27 mouse cellular contexts compared by ENCODE assay signal in the genomic region with DNA sequence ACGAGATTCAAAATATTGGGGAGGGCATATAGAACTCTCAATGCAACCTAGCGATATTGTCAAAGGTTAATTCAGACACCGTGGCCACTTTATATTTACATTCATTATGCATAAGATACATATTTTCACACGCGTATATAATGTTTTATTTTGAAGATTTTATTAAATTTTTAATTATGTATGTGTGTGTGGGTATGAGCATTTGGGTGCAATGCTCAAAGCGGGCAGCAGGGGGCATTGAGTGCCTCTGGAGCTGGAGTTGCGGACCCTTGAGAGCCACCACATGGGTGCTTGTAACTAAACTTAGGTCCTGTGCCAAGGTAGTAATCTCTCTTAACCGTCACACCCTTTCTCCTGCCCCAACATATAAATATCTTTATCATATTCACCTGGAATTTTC. TPM values are rescaled to one million over a fixed set of nuclear protein-coding genes. Genes with fewer than 3 reads are reported as not detected.
DNase-seq lines count a peak whose midpoint lies in the region; ATAC-seq and TF ChIP-seq lines count a peak whose summit lies in the region.
"Had no signal": no experiment of that assay in that cellular context is flagged by ENCODE, and none has a peak within 500 bp of the region (broad histone marks: within the 10 kb centered on the region; RNA-seq: fewer than 3 reads in every experiment).

No protein-coding gene starts in this region.

- no peak for TF ChIP-seq POLR2A in liver, adult 2 months (IDR thresholded peaks at IDR 0.05; ENCODE audit: extremely low read depth, insufficient read depth, low read length)
- no peak for TF ChIP-seq POLR2A in ES-Bruce4 (IDR thresholded peaks at IDR 0.05; ENCODE audit: insufficient read depth, low read length)

- no peak for DNase-seq in liver, adult 2 months (ENCODE audit: extremely low read depth, low read depth, low spot score)
- no peak for DNase-seq in liver, postnatal 0 days
- DNase-seq in R1 (ENCODE audit: low read depth, low spot score), result peak; percentile 44
- DNase-seq in retina, postnatal 1 day, result no peak
- no peak for DNase-seq in yolk sac, embryonic 10.5 days (ENCODE audit: low spot score)
- DNase-seq: adrenal gland, postnatal 25 days; cerebellum, adult 2 months; cerebellum, postnatal 36 days; gastrocnemius, postnatal 36 days; heart, adult 18-20 months; heart, postnatal 10 days; layer of hippocampus, postnatal 36 days; liver; lung, adult 18-20 months; lung, postnatal 4 days; right cerebral cortex, adult 18-20 months had no signal

- H3K27ac ChIP-seq in intestine, postnatal 0 days (ENCODE audit: low read depth, low read length), result no peak overlapping the region
- H3K27ac ChIP-seq in intestine, embryonic 15.5 days, result no peak overlapping the region
- no peak overlapping the region for H3K27ac ChIP-seq in liver, adult 2 months (replicated peaks; ENCODE audit: insufficient read depth, low read depth, low read length)
- no peak overlapping the region for H3K27ac ChIP-seq in liver, postnatal 0 days (ENCODE audit: low read depth)
- no peak overlapping the region for H3K27ac ChIP-seq in ES-Bruce4 (ENCODE audit: insufficient read depth, low read length)
- H3K27ac ChIP-seq: forebrain, embryonic 13.5 days; heart, embryonic 13.5 days; hindbrain, embryonic 14.5 days; midbrain, embryonic 13.5 days had no signal

- H3K27me3 ChIP-seq in intestine, postnatal 0 days (replicated peaks; ENCODE audit: control insufficient read depth, insufficient read depth, low read length), result no peaks in the 10 kb centered on the region
- no peaks in the 10 kb centered on the region for H3K27me3 ChIP-seq in intestine, embryonic 15.5 days (replicated peaks)
- H3K27me3 ChIP-seq in liver, adult 2 months (ENCODE audit: control insufficient read depth, insufficient read depth, low read length), result no peaks in the 10 kb centered on the region
- H3K27me3 ChIP-seq in liver, postnatal 0 days (ENCODE audit: insufficient read depth, low read length), result no peaks in the 10 kb centered on the region
- H3K27me3 ChIP-seq in ES-Bruce4 (ENCODE audit: control insufficient read depth, insufficient read depth, low read length, poor library complexity, severe bottlenecking), result no peaks in the 10 kb centered on the region
- H3K27me3 ChIP-seq: forebrain, embryonic 13.5 days; heart, embryonic 13.5 days; megakaryocyte, embryonic 14.5 days; midbrain, embryonic 13.5 days; Patski had no signal

- no peaks in the 10 kb centered on the region for H3K9me3 ChIP-seq in intestine, postnatal 0 days (ENCODE audit: control insufficient read depth)
- no peaks in the 10 kb centered on the region for H3K9me3 ChIP-seq in intestine, embryonic 15.5 days
- peaks cover 10% of the 10 kb centered on the region; the same call in 1 of the 2 replicates for H3K9me3 ChIP-seq in liver, postnatal 0 days (ENCODE audit: low read length)
- peaks cover 21% of the 10 kb centered on the region for H3K9me3 ChIP-seq in ES-Bruce4 (replicated peaks; ENCODE audit: control insufficient read depth, insufficient read depth, low read length, poor library complexity, severe bottlenecking)

- no peaks in the 10 kb centered on the region for H3K4me1 ChIP-seq in intestine, postnatal 0 days (replicated peaks; ENCODE audit: control insufficient read depth, insufficient read depth, low read length)
- H3K4me1 ChIP-seq in intestine, embryonic 15.5 days (replicated peaks), result no peaks in the 10 kb centered on the region
- H3K4me1 ChIP-seq in liver, adult 2 months (ENCODE audit: control insufficient read depth, insufficient read depth, low read length), result no peaks in the 10 kb centered on the region
- H3K4me1 ChIP-seq in liver, postnatal 0 days (ENCODE audit: insufficient read depth), result no peaks in the 10 kb centered on the region
- no peaks in the 10 kb centered on the region for H3K4me1 ChIP-seq in ES-Bruce4 (ENCODE audit: control insufficient read depth, insufficient read depth, low read length)
- H3K4me1 ChIP-seq: forebrain, embryonic 13.5 days; heart, embryonic 13.5 days; megakaryocyte, embryonic 14.5 days; midbrain, embryonic 13.5 days had no signal

- no peaks in the 10 kb centered on the region for H3K79me2 ChIP-seq in liver, adult 2 months (ENCODE audit: control insufficient read depth, insufficient read depth, low read length)

- H3K36me3 ChIP-seq in intestine, postnatal 0 days (ENCODE audit: control insufficient read depth, insufficient read depth), result no peaks in the 10 kb centered on the region
- no peaks in the 10 kb centered on the region for H3K36me3 ChIP-seq in intestine, embryonic 15.5 days
- H3K36me3 ChIP-seq in liver, adult 2 months (ENCODE audit: control insufficient read depth, insufficient read depth, low read length), result peaks cover 36% of the 10 kb centered on the region
- H3K36me3 ChIP-seq in liver, postnatal 0 days (replicated peaks; ENCODE audit: insufficient read depth, low read length), result no peaks in the 10 kb centered on the region
- H3K36me3 ChIP-seq in ES-Bruce4 (ENCODE audit: control insufficient read depth, insufficient read depth, low read length, poor library complexity, severe bottlenecking), result peaks cover 16% of the 10 kb centered on the region
- H3K36me3 ChIP-seq: G1E; heart, embryonic 13.5 days; midbrain, embryonic 13.5 days had no signal

- no peak for ATAC-seq in intestine, postnatal 0 days
- ATAC-seq in intestine, embryonic 15.5 days, result no peak
- no peak for ATAC-seq in liver, postnatal 0 days
- ATAC-seq: forebrain, embryonic 13.5 days; lung, postnatal 0 days; midbrain, embryonic 13.5 days; Patski had no signal

- no peak overlapping the region for H3K4me2 ChIP-seq in intestine, postnatal 0 days (replicated peaks; ENCODE audit: low read depth)
- no peak overlapping the region for H3K4me2 ChIP-seq in intestine, embryonic 15.5 days (replicated peaks)
- H3K4me2 ChIP-seq in liver, postnatal 0 days (ENCODE audit: low read depth, low read length), result no peak overlapping the region
- H3K4me2 ChIP-seq: forebrain, embryonic 13.5 days; heart, embryonic 13.5 days; hindbrain, embryonic 14.5 days; midbrain, embryonic 13.5 days had no signal

- TF ChIP-seq CTCF in intestine, postnatal 0 days (IDR thresholded peaks at IDR 0.05; ENCODE audit: low read depth), result peak; percentile 14; the same call in 1 of the 2 replicates
- peak; percentile 46 for TF ChIP-seq CTCF in liver, adult 2 months (IDR thresholded peaks at IDR 0.05; ENCODE audit: low read depth, low read length)
- no peak for TF ChIP-seq CTCF in liver, postnatal 0 days (IDR thresholded peaks at IDR 0.05; ENCODE audit: low read depth)
- peak; percentile 49 for TF ChIP-seq CTCF in ES-Bruce4 (IDR thresholded peaks at IDR 0.05; ENCODE audit: low read depth, low read length)

- no peak overlapping the region for H3K4me3 ChIP-seq in intestine, postnatal 0 days (ENCODE audit: low read depth, low read length)
- H3K4me3 ChIP-seq in intestine, embryonic 15.5 days (replicated peaks), result no peak overlapping the region
- H3K4me3 ChIP-seq in liver, adult 2 months (ENCODE audit: insufficient read depth, low read depth, low read length), result no peak overlapping the region
- H3K4me3 ChIP-seq in liver, postnatal 0 days (ENCODE audit: low read depth, low read length), result no peak overlapping the region
- H3K4me3 ChIP-seq in ES-Bruce4 (ENCODE audit: low read depth, low read length), result no peak overlapping the region
- H3K4me3 ChIP-seq: forebrain, embryonic 13.5 days; heart, embryonic 13.5 days; megakaryocyte, embryonic 14.5 days; midbrain, embryonic 13.5 days had no signal

- no peak for TF ChIP-seq EP300 in liver, postnatal 0 days (IDR thresholded peaks at IDR 0.05; ENCODE audit: low read depth)
- no peak for TF ChIP-seq EP300 in ES-Bruce4 (IDR thresholded peaks at IDR 0.05; ENCODE audit: insufficient read depth, low read depth, low read length)

- no peak overlapping the region for H3K9ac ChIP-seq in intestine, postnatal 0 days (ENCODE audit: low read depth, low read length)
- no peak overlapping the region for H3K9ac ChIP-seq in intestine, embryonic 15.5 days
- H3K9ac ChIP-seq in liver, adult 2 months (ENCODE audit: low read depth, low read length), result no peak overlapping the region
- H3K9ac ChIP-seq in liver, postnatal 0 days (replicated peaks), result no peak overlapping the region
- no peak overlapping the region for H3K9ac ChIP-seq in ES-Bruce4 (ENCODE audit: low read depth, poor library complexity, severe bottlenecking)
- H3K9ac ChIP-seq: forebrain, embryonic 13.5 days; heart, embryonic 13.5 days; hindbrain, embryonic 14.5 days; midbrain, embryonic 13.5 days had no signal

- 88% methylated on average over 8 of the region's 8 CpGs for WGBS in intestine, postnatal 0 days
- 86% methylated on average over 8 of the region's 8 CpGs for WGBS in intestine, embryonic 15.5 days
- 90% methylated on average over 8 of the region's 8 CpGs for WGBS in liver, adult 2 months
- WGBS in liver, postnatal 0 days (ENCODE audit: insufficient replicate concordance), result 78% methylated on average over 8 of the region's 8 CpGs

RNA-seq across cellular contexts. Expression of a gene that starts 41.2 kb away (rescaled TPM):
- 6.9 and 8.6 TPM in 2 replicates for polyA plus RNA-seq in intestine, postnatal 0 days (2015; fragmentation: Nextera tagmentation; extraction: Ambion mirVana)
- polyA plus RNA-seq in intestine, embryonic 15.5 days (2015; fragmentation: Nextera tagmentation; extraction: Ambion mirVana), result 18.1 and 19.2 TPM in 2 replicates
- 46.7 and 51.9 TPM in 2 replicates for total RNA-seq in liver, adult 2 months (2014; rRNA removed)
- 22.4 and 26.8 TPM in 2 replicates for polyA plus RNA-seq in liver, adult 2 months (2012; rRNA removed)
- polyA plus RNA-seq in liver, postnatal 0 days (2015; fragmentation: Nextera tagmentation; extraction: Ambion mirVana), result 10.4 and 11.3 TPM in 2 replicates
- polyA plus RNA-seq in ES-Bruce4 (2011; ENCODE audit: insufficient read depth, insufficient read length, low read depth, missing spikeins), result 18.5 and 19.5 TPM in 2 replicates

RNA-seq across cellular contexts. Expression of a gene that starts 41.9 kb away (rescaled TPM):
- polyA plus RNA-seq in intestine, postnatal 0 days (2015; fragmentation: Nextera tagmentation; extraction: Ambion mirVana), result 0.04 TPM in 1 of 2 replicates, not detected in the other
- polyA plus RNA-seq in intestine, embryonic 15.5 days (2015; fragmentation: Nextera tagmentation; extraction: Ambion mirVana), result 0.63 and 0.78 TPM in 2 replicates
- total RNA-seq in liver, adult 2 months (2014; rRNA removed), result 35.4 and 38.2 TPM in 2 replicates
- 9.7 and 14.4 TPM in 2 replicates for polyA plus RNA-seq in liver, adult 2 months (2012; rRNA removed)
- 2.6 and 2.9 TPM in 2 replicates for polyA plus RNA-seq in liver, postnatal 0 days (2015; fragmentation: Nextera tagmentation; extraction: Ambion mirVana)
- polyA plus RNA-seq in ES-Bruce4 (2011; ENCODE audit: insufficient read depth, insufficient read length, low read depth, missing spikeins), result 22.8 and 25.5 TPM in 2 replicates
- total RNA-seq: gastrocnemius, postnatal 36 days; heart, adult 18-20 months; heart, postnatal 10 days had no signal
- polyA plus RNA-seq: G1E; heart, embryonic 13.5 days had no signal
